Mouse (Mus musculus) leukemia stem cell, adult 10-12 weeks (primary cell): ENCODE results near the gene Etnk1. TPM values are rescaled to one million over a fixed set of nuclear protein-coding genes. Genes with fewer than 3 reads are reported as not detected.

Experiments used
- polyA plus RNA-seq: library from polyadenylated mRNA; stranded (reverse); fragments of >175 nt; gene quantifications from 2 replicates; pipeline ENCODE4 v1.2.3, GENCODE M21; 2012; ENCODE audit warnings: low replicate concordance

The Etnk1 gene
- 22.2 and 57.2 TPM in 2 replicates for polyA plus RNA-seq

GRCm38 (mm10) chr6:143166452-143167357 lies at the start of gene Etnk1:
Gene Etnk1 (plus strand): TSS chr6:143167221.

Other genes starting within 250 kb of the Etnk1 start
- 0.50 and 0.82 TPM in 2 replicates for gene St8sia1, start 202.8 kb upstream of the Etnk1 start, polyA plus RNA-seq
- gene C2cd5, start 67.1 kb upstream of the Etnk1 start, polyA plus RNA-seq: 3.7 and 5.5 TPM in 2 replicates